Mouse (Mus musculus) embryonic facial prominence, embryonic 12.5 days (tissue): ENCODE results near the gene Pcbp2. TPM values are rescaled to one million over a fixed set of nuclear protein-coding genes. Genes with fewer than 3 reads are reported as not detected.

ENCODE experiments used
- ATAC-seq: fragments of 200-750 bp; cut with Nextera tagmentation; 2 replicates; pipeline ENCODE4 v1.8.0; 2017; ENCODE audit not compliant: insufficient number of reproducible peaks, insufficient read depth, low FRiP score, low TSS enrichment
- H3K27ac ChIP-seq: fragments of 300-500 bp; sonication (generic); 2 replicates; pipeline ENCODE4 v1.5.1; 2016; ENCODE audit warnings: mild to moderate bottlenecking
- H3K27me3 ChIP-seq: fragments of 300-500 bp; sonication (generic); 2 replicates; pipeline ENCODE4 v1.6.1; 2016; ENCODE audit warnings: mild to moderate bottlenecking, moderate library complexity
- H3K36me3 ChIP-seq: fragments of 300-500 bp; sonication (generic); 2 replicates; pipeline ENCODE4 v1.6.1; 2016; ENCODE audit warnings: mild to moderate bottlenecking
- H3K4me1 ChIP-seq: fragments of 300-500 bp; sonication (generic); 2 replicates; pipeline ENCODE4 v1.6.1; 2016
- H3K4me2 ChIP-seq: fragments of 300-500 bp; sonication (generic); replicated peaks from 2 replicates; pipeline ENCODE4 v1.6.1; 2016; ENCODE audit warnings: mild to moderate bottlenecking, moderate library complexity
- H3K4me3 ChIP-seq: fragments of 300-500 bp; sonication (generic); 2 replicates; pipeline ENCODE4 v1.5.1; 2016; ENCODE audit warnings: mild to moderate bottlenecking
- H3K9ac ChIP-seq: fragments of 300-500 bp; sonication (generic); 2 replicates; pipeline ENCODE4 v1.6.1; 2016; ENCODE audit warnings: mild to moderate bottlenecking, moderate library complexity
- H3K9me3 ChIP-seq: fragments of 300-500 bp; sonication (generic); 2 replicates; pipeline ENCODE4 v1.6.1; 2016; ENCODE audit warnings: mild to moderate bottlenecking, moderate library complexity
- WGBS: fragments of 180-500 bp; shearing (Covaris S2); methylation state at CpG from one replicate; pipeline ENCODE4 v1.1.7; 2016; 5-methylcytosine and 5-hydroxymethylcytosine counted together
- polyA plus RNA-seq: library from polyadenylated mRNA; unstranded; fragments of >200 nt; fragmentation: Nextera tagmentation; extraction: Ambion mirVana; gene quantifications from 2 replicates; pipeline ENCODE4 v1.2.1, GENCODE M21; 2016

Pcbp2 gene
- polyA plus RNA-seq, 1 experiment from 2014 or later, result 230 TPM

DNA sequence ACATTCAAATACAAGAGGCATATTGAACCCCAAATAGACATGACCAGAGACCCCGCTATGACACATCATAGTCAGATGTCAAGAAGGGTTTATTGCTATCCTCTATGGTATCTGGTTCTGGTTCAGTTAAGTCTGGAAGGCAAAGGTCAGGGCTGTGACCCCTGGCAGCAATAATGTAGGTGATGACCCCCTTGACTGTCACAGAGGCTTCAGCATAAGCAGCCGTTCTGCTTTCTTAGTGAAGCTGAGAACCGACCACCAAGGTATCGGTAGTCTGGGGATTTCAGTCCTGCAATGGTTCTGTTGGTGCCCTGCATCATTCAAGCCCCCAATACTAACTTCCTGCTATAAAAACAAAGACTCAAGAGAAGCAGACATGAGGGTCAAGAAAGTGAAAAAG is 61.2 kb downstream of the Pcbp2 start:
- Histone ChIP-seq H3K4me1 (no peaks in the 10 kb centered on the region), H3K9ac (no peak overlapping the region), H3K9me3 (no peaks in the 10 kb centered on the region), H3K27ac (no peak overlapping the region), H3K27me3 (no peaks in the 10 kb centered on the region), H3K36me3 (peaks cover 65% of the 10 kb centered on the region), H3K4me2 (no peak overlapping the region), H3K4me3 (no peak overlapping the region)
- WGBS, result 78% methylated on average over 4 of the region's 4 CpGs
- ATAC-seq, result no peak

DNA sequence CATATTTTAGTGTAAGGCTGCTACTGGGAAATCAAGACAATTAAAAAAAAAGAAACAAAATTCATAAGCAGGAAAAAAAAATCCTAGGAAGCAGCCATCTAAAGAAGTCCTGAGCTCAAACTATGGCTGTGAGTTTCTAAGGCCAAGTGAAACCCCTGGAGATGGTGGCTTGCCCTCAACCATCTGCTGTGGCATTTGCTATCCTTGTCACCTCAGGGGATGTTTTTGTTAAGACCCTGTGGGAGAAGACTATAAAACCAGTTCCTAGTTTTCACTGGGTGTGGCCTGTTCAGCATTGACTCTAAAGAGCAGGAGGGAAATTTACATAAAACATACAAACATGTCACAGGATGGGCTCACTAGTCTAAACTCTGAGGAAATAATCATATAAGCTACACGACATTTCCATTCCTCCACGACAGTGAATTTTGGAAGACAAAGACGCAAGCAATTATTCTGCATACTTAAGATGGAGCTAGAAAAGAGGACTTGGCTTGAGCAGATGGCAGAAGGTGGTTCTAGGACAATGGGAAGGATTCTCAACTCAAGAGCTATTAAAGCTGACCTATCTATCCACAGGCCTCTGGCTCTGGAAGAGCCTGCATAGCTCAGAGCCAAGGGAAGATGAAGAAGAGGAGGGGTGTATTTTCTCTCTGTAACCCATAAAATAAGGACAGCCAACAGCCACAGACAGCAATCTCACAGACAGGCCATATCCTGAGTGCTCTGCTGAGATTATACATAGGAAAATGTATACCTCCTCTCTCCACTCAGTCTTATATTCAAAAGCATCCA is 62.0 kb downstream of the Pcbp2 start:
- H3K27ac ChIP-seq, result no peak overlapping the region
- H3K9me3 ChIP-seq, result no peaks in the 10 kb centered on the region
- 91% methylated on average over 3 of the region's 3 CpGs for WGBS
- no peaks in the 10 kb centered on the region for H3K27me3 ChIP-seq
- no peak overlapping the region for H3K9ac ChIP-seq
- no peaks in the 10 kb centered on the region for H3K4me1 ChIP-seq
- H3K4me3 ChIP-seq, result no peak overlapping the region
- H3K4me2 ChIP-seq, result no peak overlapping the region
- peaks cover 70% of the 10 kb centered on the region for H3K36me3 ChIP-seq
- no peak for ATAC-seq

DNA sequence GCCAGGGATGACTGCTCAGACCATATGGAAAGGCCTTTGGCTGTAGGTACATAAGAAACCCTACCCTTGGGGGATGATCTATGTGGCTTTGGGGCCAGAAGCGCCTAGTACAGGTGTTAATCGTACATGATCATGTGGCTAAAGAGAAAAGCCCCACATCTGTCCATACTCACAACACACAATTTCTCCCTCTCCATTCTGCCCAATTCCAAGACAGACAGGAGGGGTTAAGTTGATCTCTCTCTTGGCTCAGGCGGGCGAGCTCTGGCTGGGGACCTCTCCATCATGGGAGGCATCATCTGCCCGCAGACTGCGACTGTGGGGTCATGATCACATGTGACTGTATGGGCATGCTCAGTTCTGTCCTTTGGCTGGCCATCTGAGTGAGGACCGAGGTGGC is 63.6 kb downstream of the Pcbp2 start:
- no peak overlapping the region for H3K9ac ChIP-seq
- no peak for ATAC-seq
- H3K9me3 ChIP-seq, result no peaks in the 10 kb centered on the region
- no peaks in the 10 kb centered on the region for H3K27me3 ChIP-seq
- H3K27ac ChIP-seq, result no peak overlapping the region
- 92% methylated on average over 7 of the region's 7 CpGs for WGBS
- H3K4me3 ChIP-seq, result no peak overlapping the region
- H3K36me3 ChIP-seq, result peaks cover 62% of the 10 kb centered on the region
- H3K4me2 ChIP-seq, result no peak overlapping the region
- H3K4me1 ChIP-seq, result no peaks in the 10 kb centered on the region

DNA sequence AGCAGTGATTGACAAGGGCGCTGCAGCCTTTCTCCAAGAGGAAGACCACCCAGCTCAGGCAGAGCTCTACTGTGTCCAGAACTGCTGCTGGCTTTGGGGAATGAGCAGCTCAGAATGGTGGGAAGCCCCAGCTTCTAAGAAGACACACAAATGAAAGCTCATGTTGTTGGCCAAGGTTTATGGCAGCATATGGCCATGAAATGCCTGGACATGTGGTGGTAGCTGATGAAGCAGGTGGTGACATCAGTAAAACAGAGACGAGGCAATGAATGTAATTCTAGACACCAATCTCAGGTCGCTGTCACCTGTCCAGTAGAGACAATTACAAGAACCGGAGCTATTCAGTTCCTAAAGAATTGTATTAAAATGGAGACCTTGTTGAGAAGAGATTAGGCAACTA is 74.5 kb downstream of the Pcbp2 start:
- no peaks in the 10 kb centered on the region for H3K4me1 ChIP-seq
- WGBS, result 91% methylated on average over 4 of the region's 4 CpGs
- no peak overlapping the region for H3K4me3 ChIP-seq
- no peaks in the 10 kb centered on the region for H3K9me3 ChIP-seq
- H3K27ac ChIP-seq, result no peak overlapping the region
- H3K36me3 ChIP-seq, result peaks cover 63% of the 10 kb centered on the region
- H3K9ac ChIP-seq, result no peak overlapping the region
- no peak for ATAC-seq
- H3K27me3 ChIP-seq, result no peaks in the 10 kb centered on the region
- no peak overlapping the region for H3K4me2 ChIP-seq

DNA sequence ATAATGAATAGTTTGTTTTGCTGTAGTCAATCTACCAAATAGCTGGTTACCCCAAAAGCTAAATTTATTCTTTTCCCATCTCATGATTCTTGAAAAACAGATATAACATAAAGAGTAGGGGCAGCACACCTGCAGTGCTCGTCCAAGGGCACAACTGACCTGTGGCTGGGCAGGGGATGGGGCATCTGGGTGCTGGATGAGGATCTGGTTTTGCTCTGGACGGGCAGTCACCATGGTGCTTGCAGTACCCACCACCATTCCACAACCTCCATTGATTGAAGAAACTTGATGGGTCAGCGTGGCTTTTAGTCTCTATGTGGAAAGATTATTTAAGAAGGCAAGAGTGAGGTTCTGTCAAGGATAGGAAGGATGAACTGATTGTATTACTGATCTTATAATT is 75.9 kb downstream of the Pcbp2 start:
- Histone ChIP-seq H3K27me3 (no peaks in the 10 kb centered on the region), H3K27ac (no peak overlapping the region), H3K4me2 (no peak overlapping the region), H3K4me1 (no peaks in the 10 kb centered on the region), H3K4me3 (no peak overlapping the region), H3K9ac (no peak overlapping the region), H3K36me3 (peaks cover 60% of the 10 kb centered on the region), H3K9me3 (no peaks in the 10 kb centered on the region)
- 91% methylated on average over 3 of the region's 3 CpGs for WGBS
- ATAC-seq, result no peak

DNA sequence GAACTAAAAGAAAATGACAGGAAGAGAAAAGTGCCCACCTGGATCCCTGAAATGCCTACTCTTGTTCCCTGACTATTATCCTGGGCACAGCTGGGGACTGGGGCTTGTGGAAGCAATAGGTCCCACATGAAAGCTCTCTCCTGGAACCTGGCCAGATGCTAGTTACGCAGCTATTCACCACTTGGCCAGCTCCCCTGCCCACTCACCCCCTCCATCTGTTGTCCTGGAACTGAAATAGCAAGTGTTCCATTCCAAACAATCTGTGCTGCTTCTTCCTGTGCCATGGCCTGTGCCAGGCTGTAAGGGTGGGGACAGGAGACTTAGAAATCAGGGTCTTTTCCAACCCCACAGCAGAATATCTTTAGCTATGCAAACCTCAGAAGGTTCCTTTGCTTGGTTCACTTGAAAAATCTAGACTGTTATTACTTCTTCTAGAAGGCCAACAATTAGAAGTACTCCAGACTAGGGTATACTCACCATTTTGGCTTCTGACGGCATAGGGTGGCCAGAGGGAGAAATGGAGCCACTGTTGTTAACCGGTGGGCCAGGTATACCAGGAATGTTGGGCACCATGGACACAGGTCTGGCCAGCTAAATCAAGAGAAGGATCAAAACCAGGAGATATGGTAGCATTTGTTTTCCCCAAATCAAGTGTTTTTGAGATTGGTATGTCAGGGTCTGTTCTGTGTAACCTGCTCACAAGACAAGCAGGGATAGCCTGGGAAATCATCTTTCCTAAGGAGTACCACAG is 76.5 kb downstream of the Pcbp2 start:
- Histone ChIP-seq H3K36me3 (peaks cover 63% of the 10 kb centered on the region), H3K9ac (no peak overlapping the region), H3K27me3 (no peaks in the 10 kb centered on the region), H3K4me2 (no peak overlapping the region), H3K4me3 (no peak overlapping the region), H3K9me3 (no peaks in the 10 kb centered on the region), H3K27ac (no peak overlapping the region), H3K4me1 (no peaks in the 10 kb centered on the region)
- 93% methylated on average over 3 of the region's 3 CpGs for WGBS
- no peak for ATAC-seq

DNA sequence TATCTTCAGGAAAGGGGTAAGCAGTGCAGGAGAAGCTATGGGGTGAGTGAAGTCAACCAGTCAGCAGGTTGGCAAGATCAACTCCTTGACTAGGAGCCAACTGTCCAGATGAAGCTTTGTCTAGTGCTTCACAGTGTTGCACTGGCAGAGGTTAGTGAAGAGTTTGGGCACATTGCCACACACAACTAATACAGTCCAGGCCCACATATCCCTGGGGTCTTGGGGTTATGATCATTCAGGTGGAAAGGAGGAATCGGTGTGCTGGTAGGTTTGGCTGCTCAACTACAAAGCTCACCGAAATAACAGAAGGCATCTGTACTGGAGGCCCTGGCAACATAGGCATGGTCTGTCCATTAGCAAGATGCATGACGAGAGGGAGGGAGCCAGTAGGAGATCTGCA is 77.1 kb downstream of the Pcbp2 start:
- no peak overlapping the region for H3K4me3 ChIP-seq
- no peak for ATAC-seq
- H3K4me1 ChIP-seq, result no peaks in the 10 kb centered on the region
- 93% methylated on average over 3 of the region's 3 CpGs for WGBS
- H3K9me3 ChIP-seq, result no peaks in the 10 kb centered on the region
- peaks cover 63% of the 10 kb centered on the region for H3K36me3 ChIP-seq
- no peaks in the 10 kb centered on the region for H3K27me3 ChIP-seq
- no peak overlapping the region for H3K27ac ChIP-seq
- no peak overlapping the region for H3K4me2 ChIP-seq
- no peak overlapping the region for H3K9ac ChIP-seq

Other genes starting within 250 kb of the Pcbp2 start
- 1.9 and 2.6 TPM in 2 replicates for gene Itgb7, start 238.6 kb upstream of the Pcbp2 start, polyA plus RNA-seq
- 121 and 123 TPM in 2 replicates for gene Rarg, start 213.0 kb upstream of the Pcbp2 start, polyA plus RNA-seq
- gene Gm9918, start 200.0 kb upstream of the Pcbp2 start, polyA plus RNA-seq, result 0.99 and 1.1 TPM in 2 replicates
- gene Mfsd5, start 191.1 kb upstream of the Pcbp2 start, polyA plus RNA-seq, result 57.9 and 60.1 TPM in 2 replicates
- 36.1 and 37.1 TPM in 2 replicates for gene Espl1, start 174.3 kb upstream of the Pcbp2 start, polyA plus RNA-seq
- 433 and 448 TPM in 2 replicates for gene Pfdn5, start 144.4 kb upstream of the Pcbp2 start, polyA plus RNA-seq
- gene Myg1, start 138.8 kb upstream of the Pcbp2 start, polyA plus RNA-seq, result 113 and 114 TPM in 2 replicates
- gene Aaas, start 119.8 kb upstream of the Pcbp2 start, polyA plus RNA-seq, result 78.4 and 89.3 TPM in 2 replicates
- gene Sp7, start 103.4 kb upstream of the Pcbp2 start, polyA plus RNA-seq, result 8.5 and 9.4 TPM in 2 replicates
- 12.0 TPM in 2 replicates for gene Sp1, start 64.4 kb upstream of the Pcbp2 start, polyA plus RNA-seq
- 0.13 and 0.60 TPM in 2 replicates for gene Amhr2, start 25.2 kb upstream of the Pcbp2 start, polyA plus RNA-seq
- 59.0 and 59.8 TPM in 2 replicates for gene Prr13, start 11.5 kb upstream of the Pcbp2 start, polyA plus RNA-seq
- gene Gm10337, start 33.2 kb downstream of the Pcbp2 start, polyA plus RNA-seq, result not detected in 2 replicates
- gene Map3k12, start 46.5 kb downstream of the Pcbp2 start, polyA plus RNA-seq, result 27.9 and 33.8 TPM in 2 replicates
- gene Tarbp2, start 47.7 kb downstream of the Pcbp2 start, polyA plus RNA-seq, result 114 and 119 TPM in 2 replicates
- gene Npff, start 54.4 kb downstream of the Pcbp2 start, polyA plus RNA-seq, result 3.0 and 3.7 TPM in 2 replicates
- not detected in 2 replicates for gene Gm28047, start 154.5 kb downstream of the Pcbp2 start, polyA plus RNA-seq
- 33.7 and 34.2 TPM in 2 replicates for gene Atf7, start 154.9 kb downstream of the Pcbp2 start, polyA plus RNA-seq
- 61.0 and 68.1 TPM in 2 replicates for gene Atp5g2, start 201.8 kb downstream of the Pcbp2 start, polyA plus RNA-seq